Mouse (Mus musculus): ENCODE results near the gene Fosl1.

DNA sequence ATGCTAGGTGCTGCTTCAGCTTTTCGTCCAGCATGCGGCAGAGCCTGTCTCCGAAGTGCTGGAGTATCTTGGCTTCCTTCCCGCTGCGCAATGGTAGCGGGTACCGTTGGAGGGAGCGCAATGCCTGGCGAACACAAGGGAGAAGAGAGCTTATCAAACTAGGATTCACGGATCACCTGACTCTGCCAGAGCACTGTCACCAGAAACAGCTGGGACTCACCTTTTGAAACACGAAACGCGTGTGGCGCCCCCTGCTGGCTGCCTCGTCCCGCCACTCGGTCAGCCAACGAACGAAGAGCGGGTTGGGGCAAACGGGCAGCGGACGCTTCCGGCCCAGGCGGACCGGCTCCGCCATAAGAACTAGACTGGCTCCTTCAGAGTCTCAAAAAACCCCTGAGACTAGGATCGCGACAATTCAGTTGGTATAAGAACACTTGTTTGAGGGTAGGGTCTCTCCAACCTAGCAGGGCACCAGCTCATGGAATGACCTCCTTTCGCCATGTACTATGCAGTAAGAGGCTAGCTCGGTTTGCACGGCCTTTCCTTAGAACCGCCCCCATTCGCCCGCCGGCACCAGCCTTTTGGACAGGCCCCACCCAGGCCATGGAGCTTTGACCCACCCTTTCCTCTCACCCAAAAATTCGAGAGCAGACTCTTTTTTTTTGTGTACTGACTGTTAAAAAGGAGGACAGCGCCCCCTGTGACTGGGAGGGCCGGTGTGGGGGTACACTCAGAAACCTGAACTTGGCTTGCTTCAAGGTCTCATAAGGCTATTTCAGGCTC, 40.6 kb downstream of the Fosl1 start, which contains the start of gene Mus81:
- TF ChIP-seq CTCF (IDR thresholded peaks at IDR 0.05; ENCODE audit: control insufficient read depth, insufficient read depth, insufficient read length) (peak; percentile 94), USF1 (IDR thresholded peaks at IDR 0.05; ENCODE audit: low read depth) (no peak)
